Mouse (Mus musculus) lung, adult 2 months (tissue): ENCODE data around the gene 4931406P16Rik. TPM values are rescaled to one million over a fixed set of nuclear protein-coding genes. Genes with fewer than 3 reads are reported as not detected.
A peak's percentile ranks its signal among the peaks of the same experiment; 100 is the strongest.

Experiments used
- DNase-seq: peaks from one replicate; pipeline ENCODE4 v3.0.0; 2022
- H3K4me1 ChIP-seq: fragments of 200-500 bp; 2 replicates; pipeline ENCODE4 v1.6.1; 2011; ENCODE audit warnings: low read length; ENCODE audit not compliant: control insufficient read depth, insufficient read depth
- H3K4me3 ChIP-seq: fragments of 200-500 bp; replicated peaks from 2 replicates; pipeline ENCODE3; 2011; ENCODE audit warnings: low read depth, mild to moderate bottlenecking, control low read depth, low read length; ENCODE audit errors: extremely low read depth
- CTCF ChIP-seq: fragments of 200-500 bp; IDR thresholded peaks from 2 replicates; pipeline ENCODE4 v1.5.1; 2011; ENCODE audit warnings: mild to moderate bottlenecking, low read length, control low read depth; ENCODE audit not compliant: insufficient read depth
- POLR2A ChIP-seq: fragments of 200-500 bp; IDR thresholded peaks from 2 replicates; pipeline ENCODE4 v1.6.1; 2011; ENCODE audit warnings: low read depth, mild to moderate bottlenecking, control low read depth, low read length, borderline replicate concordance; ENCODE audit errors: extremely low read depth
- WGBS: fragments of 180-500 bp; shearing (Covaris S2); methylation state at CpG from one replicate; pipeline ENCODE4 v1.1.7; 2018; 5-methylcytosine and 5-hydroxymethylcytosine counted together
- polyA plus RNA-seq: library from polyadenylated mRNA; depleted of rRNA; stranded (reverse); fragments of >200 nt; gene quantifications from 2 replicates; pipeline ENCODE4 v1.2.3, GENCODE M21; 2012; rRNA removed

4931406P16Rik gene
- polyA plus RNA-seq, 1 experiment = 80.0 TPM

GRCm38 (mm10) chr7:34200829-34201228 is 112.5 kb downstream of the 4931406P16Rik start:
- TF ChIP-seq POLR2A = no peak
- no peak for TF ChIP-seq CTCF
- WGBS = 89% methylated on average over 2 of the region's 2 CpGs
- no peak overlapping the region for H3K4me3 ChIP-seq

DNA sequence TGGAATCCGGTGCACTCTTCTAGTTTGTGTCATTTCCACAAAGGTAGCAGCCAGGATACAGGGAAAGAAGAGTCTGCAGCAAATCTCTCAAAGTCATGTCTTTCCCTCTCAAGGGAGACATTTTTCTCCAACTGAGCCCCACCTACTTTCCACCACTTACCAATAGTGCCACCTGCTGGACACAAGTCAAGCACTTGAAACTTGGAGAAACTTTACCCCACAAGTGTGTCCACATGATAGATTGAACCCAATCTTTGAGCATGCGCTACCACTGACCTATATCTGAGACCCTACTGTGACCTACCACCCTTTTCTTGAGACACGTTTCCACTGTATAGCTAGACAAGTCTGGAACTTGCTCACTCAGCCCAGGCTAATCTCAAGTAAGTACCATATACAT is 115.0 kb downstream of the 4931406P16Rik start:
- no peak overlapping the region for H3K4me3 ChIP-seq
- H3K4me1 ChIP-seq = peaks cover 6% of the 10 kb centered on the region; the same call in 1 of the 2 replicates
- TF ChIP-seq CTCF (no peak), POLR2A (no peak)
- WGBS = 54% methylated on average over 3 of the region's 3 CpGs
- peak; percentile 21 for DNase-seq

More at GRCm38 (mm10) chr7:34200829-34201228, 112.5 kb downstream of the 4931406P16Rik start:
- no peak for DNase-seq
- no peaks in the 10 kb centered on the region for H3K4me1 ChIP-seq

DNA sequence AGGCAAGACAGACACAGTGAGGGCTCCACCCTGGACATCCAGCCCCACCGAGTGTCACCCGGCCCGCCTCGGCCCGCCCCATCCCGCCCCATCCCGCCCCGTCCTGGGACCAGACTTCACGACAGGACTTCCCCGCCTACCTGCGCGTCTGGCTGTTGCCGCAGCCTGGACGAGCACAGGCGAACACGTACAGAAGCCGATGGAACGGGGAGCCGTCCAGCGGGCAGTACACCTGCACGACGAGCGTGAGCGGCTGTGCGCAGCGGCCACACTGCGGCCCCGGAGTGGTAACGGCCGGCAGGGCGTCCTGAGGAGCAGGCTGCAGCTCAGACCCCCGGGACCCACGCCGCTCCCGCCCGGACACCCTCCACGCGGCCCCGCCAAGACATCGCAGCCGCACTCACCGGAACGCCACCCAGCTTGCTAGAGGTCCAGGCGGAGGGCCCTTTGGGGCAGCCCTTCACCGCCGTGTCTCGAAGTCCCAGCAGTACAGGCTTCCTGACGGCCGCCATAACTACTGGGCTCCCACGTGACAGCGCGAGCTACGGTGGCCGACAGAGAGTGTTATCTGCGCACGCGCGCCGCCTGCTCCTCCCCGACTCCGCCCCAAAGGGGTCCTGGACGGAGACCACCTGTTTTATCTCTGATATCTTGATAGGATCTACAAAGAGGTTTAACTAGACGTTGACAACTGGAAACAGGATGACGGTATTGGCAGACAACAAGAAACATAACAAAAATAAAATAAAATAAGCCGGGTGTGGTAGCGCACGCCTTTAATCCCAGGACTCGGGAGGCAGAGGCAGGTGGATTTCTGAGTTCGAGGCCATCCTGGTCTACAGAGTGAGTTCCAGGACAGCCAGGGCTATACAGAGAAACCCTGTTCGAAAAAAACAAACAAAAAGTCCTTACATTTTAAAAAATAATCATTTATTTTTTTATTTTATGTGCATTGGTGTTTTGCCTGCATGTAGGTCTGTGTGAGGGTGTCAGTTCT is 116.9 kb downstream of the 4931406P16Rik start, which contains the start of gene Pdcd2l:
TSS of gene Pdcd2l (minus strand) at position 530 of the 997 bp plus-strand sequence.
- peaks cover 6% of the 10 kb centered on the region; the same call in 1 of the 2 replicates for H3K4me1 ChIP-seq
- peak; percentile 91 for DNase-seq
- 1% methylated on average over 68 of the region's 70 CpGs for WGBS
- H3K4me3 ChIP-seq = peak within 1 kb of the TSS; percentile 92
- no peak for TF ChIP-seq CTCF
- peak; percentile 84; the same call in 1 of the 2 replicates for TF ChIP-seq POLR2A

DNA sequence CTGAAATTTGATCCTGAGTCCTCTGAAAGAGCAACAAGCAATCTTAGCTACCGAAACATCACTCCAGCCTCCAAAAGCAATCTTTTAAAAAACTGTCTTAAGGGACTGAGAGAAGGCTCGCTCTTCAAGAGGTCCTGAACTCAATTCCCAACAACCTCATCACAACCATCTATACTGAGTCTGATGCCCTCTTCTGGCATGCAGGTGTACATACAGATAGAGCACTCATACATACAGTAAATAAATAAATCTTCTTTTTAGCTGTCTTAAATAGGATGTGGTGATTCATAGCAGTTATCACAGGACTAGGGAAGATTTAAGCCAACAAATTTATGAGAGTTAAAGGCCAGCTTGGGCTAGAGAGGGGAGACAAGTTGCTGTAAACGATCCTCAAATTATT is 117.7 kb downstream of the 4931406P16Rik start:
- peaks cover 6% of the 10 kb centered on the region; the same call in 1 of the 2 replicates for H3K4me1 ChIP-seq
- DNase-seq = no peak
- 43% methylated on average over 3 of the region's 3 CpGs for WGBS
- H3K4me3 ChIP-seq = peak overlapping the region; percentile 92
- TF ChIP-seq CTCF (no peak), POLR2A (no peak)

- WGBS = 87% methylated on average over 6 of the region's 6 CpGs
- DNase-seq = no peak
- TF ChIP-seq CTCF = no peak
- TF ChIP-seq POLR2A = no peak
- Histone ChIP-seq H3K4me3 (no peak overlapping the region), H3K4me1 (peaks cover 6% of the 10 kb centered on the region; the same call in 1 of the 2 replicates)
Observed at GRCm38 (mm10) chr7:34192825-34193224, 120.5 kb downstream of the 4931406P16Rik start.

- DNase-seq = no peak
- WGBS = 76% methylated on average over 12 of the region's 12 CpGs
- Histone ChIP-seq H3K4me3 (no peak overlapping the region), H3K4me1 (no peaks in the 10 kb centered on the region)
- TF ChIP-seq POLR2A (no peak), CTCF (no peak)
Observed at GRCm38 (mm10) chr7:34189376-34189989, 123.9 kb downstream of the 4931406P16Rik start.

Other genes with a start within 250 kb of the 4931406P16Rik start
- not detected in 2 replicates for gene Scgb1b30, start 218.1 kb downstream of the 4931406P16Rik start, polyA plus RNA-seq
- gene Wtip, start 180.3 kb downstream of the 4931406P16Rik start, polyA plus RNA-seq = 41.1 and 41.2 TPM in 2 replicates
- 23.9 and 42.1 TPM in 2 replicates for gene Uba2, start 144.0 kb downstream of the 4931406P16Rik start, polyA plus RNA-seq
- gene Pdcd2l, start 116.9 kb downstream of the 4931406P16Rik start, polyA plus RNA-seq = 19.1 and 23.7 TPM in 2 replicates
- gene Gpi1, start 83.2 kb downstream of the 4931406P16Rik start, polyA plus RNA-seq = 164 and 199 TPM in 2 replicates
- not detected in 2 replicates for gene Gm6096, start 62.5 kb downstream of the 4931406P16Rik start, polyA plus RNA-seq
- 48.3 and 72.9 TPM in 2 replicates for gene Lsm14a, start 79.8 kb upstream of the 4931406P16Rik start, polyA plus RNA-seq